Mouse (Mus musculus): ENCODE results near the gene H60b. TPM values are rescaled to one million over a fixed set of nuclear protein-coding genes. Genes with fewer than 3 reads are reported as not detected.

Gene H60b
- polyA plus RNA-seq (2012; fragmentation: generic; extraction: Trizol): not detected

DNA sequence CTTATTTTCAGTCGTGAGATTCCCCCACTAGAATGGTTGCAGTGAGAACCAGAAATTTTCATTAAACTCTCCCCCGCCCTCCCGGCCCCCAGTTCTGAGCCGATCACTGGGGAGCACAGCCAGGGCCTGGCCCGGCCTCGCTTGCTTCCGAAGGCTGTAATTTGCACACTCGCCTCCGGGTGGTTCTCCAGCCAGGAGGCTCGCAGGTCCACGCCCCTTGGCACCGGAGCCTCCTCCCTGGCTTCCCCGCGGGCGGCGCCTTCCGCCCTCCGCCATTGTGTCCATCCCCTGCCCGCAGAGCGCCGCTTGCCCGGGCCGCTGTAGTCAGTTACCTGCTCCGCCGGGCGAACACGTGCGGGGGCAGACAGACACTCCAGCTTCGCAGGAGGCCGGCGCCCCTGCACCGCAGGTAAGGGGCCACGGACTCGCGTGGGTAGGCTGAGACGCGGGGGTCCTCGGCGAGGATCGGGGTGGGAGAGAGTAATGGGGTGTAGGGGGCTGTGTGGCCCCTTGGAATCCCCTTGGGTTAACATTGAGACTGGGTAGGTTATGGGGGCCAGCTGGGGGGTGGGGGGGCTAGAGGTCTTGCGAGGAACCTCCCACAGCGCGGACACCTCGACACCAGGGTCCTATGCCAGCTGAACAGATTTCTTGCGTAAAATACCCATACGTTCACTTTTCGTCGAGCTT lies at the start of gene H60b, which contains the start of gene Raet1e:
Gene H60b (plus strand): TSS at position 277 of the 690 bp plus-strand sequence.
Gene Raet1e (plus strand): TSS at position 260 of the 690 bp plus-strand sequence.

DNA sequence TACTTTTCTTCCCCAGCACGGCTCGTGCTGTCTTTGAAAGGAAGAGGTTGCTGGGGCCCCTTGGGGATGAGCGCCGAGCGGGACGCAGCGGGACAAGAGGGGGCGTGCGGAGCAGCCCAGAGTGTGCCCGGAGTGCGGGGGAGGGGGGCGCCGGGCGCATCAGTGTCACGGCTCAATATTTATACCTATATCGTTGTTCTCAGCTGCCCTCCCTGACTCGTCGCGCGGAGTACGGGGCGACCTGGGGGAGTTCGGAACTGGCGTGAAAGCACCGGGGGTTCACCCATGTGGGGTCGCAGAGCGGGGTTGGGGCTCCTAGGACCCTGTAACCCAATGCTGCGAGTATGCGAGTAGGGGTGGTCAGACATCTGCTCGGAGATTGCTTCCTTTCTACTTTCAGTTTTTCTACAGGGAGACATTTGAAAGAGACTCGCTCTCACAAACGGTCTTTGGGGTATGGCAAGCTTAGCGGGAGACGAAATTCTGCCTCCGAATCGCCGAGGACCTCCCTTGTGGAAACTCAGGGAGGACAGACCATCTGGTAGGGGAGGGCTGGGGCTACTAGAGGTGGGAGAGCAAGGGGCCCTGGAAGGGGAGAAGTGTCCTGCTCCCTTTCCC lies 9.2 kb upstream of the H60b start, which contains the start of gene E030030I06Rik:
Gene E030030I06Rik (minus strand): TSS at position 198 of the 618 bp plus-strand sequence.

Other genes starting within 250 kb of the H60b start
- not detected for gene 4930444G20Rik, start 90.5 kb upstream of the H60b start, polyA plus RNA-seq (2012; fragmentation: generic; extraction: Trizol)
- gene E030030I06Rik, start 9.3 kb upstream of the H60b start, polyA plus RNA-seq (2012; fragmentation: generic; extraction: Trizol): 1 to 10 TPM; 4.9 to 8.0 TPM
- gene Raet1e, start within 50 bp of the H60b start, polyA plus RNA-seq (2012; fragmentation: generic; extraction: Trizol): 1 to 10 TPM; 1.4 to 7.1 TPM
- gene Raet1d, start 202.0 kb downstream of the H60b start, polyA plus RNA-seq (2012; fragmentation: generic; extraction: Trizol): under 1 TPM; 0.05 to 0.58 TPM

All from C3H10T1/2 (cell line).